Mouse (Mus musculus) adrenal gland, adult (tissue): ENCODE measurements around the gene Mark3.

ENCODE experiments used
- DNase-seq, 2 experiments: peaks; one replicate each; pipeline ENCODE4 v3.0.0; 2022 to 2023; ENCODE audit warnings: low spot score in 1 of 2; ENCODE audit not compliant: inconsistent age in 2 of 2

Gene Mark3

GRCm38 (mm10) chr12:111694880-111695804 lies 120.8 kb downstream of the Mark3 start:
- DNase-seq: peak; percentile 51 to 65

- DNase-seq: peak; percentile 76 to 91
These were observed 121.9 kb downstream of the Mark3 start for GRCm38 (mm10) chr12:111696239-111696638.

- peak in 1 of 2 experiments; percentile 76 for DNase-seq
These were observed 123.4 kb downstream of the Mark3 start for GRCm38 (mm10) chr12:111697708-111698107.

GRCm38 (mm10) chr12:111698346-111698913 lies 124.1 kb downstream of the Mark3 start:
- DNase-seq: peak; percentile 69 to 87

- no peak for DNase-seq
These were observed 125.2 kb downstream of the Mark3 start for GRCm38 (mm10) chr12:111699542-111699941.

- DNase-seq: no peak
These were observed 126.7 kb downstream of the Mark3 start for GRCm38 (mm10) chr12:111700920-111701458.

GRCm38 (mm10) chr12:111703301-111703700 lies 129.0 kb downstream of the Mark3 start:
- no peak for DNase-seq

GRCm38 (mm10) chr12:111704609-111705008 lies 130.3 kb downstream of the Mark3 start:
- DNase-seq: peak; percentile 65 to 77

GRCm38 (mm10) chr12:111705186-111705973 lies 131.1 kb downstream of the Mark3 start:
- DNase-seq: peak; percentile 73 to 88
